Mouse (Mus musculus) lung, adult 18-20 months (tissue): ENCODE results near the gene Sema5b.
A peak's percentile ranks its signal among the peaks of the same experiment; 100 is the strongest.
"Not testable (repeated sequence)": the region's sequence is repeated elsewhere in the genome, so short reads cannot be mapped to it uniquely, and the experiment has no call there.

Source experiments
- DNase-seq, 2 experiments: peaks; one replicate each; pipeline ENCODE4 v3.0.0; 2022; ENCODE audit warnings: mixed read lengths in 2 of 2

Gene Sema5b

GRCm38 (mm10) chr16:35555596-35556482 is 14.9 kb downstream of the Sema5b start:
- no peak for DNase-seq

GRCm38 (mm10) chr16:35557038-35557437 is 16.1 kb downstream of the Sema5b start:
- DNase-seq = no peak

GRCm38 (mm10) chr16:35561541-35561940 is 20.6 kb downstream of the Sema5b start:
- DNase-seq = no peak

GRCm38 (mm10) chr16:35564246-35564905 is 23.4 kb downstream of the Sema5b start:
- no peak for DNase-seq

- DNase-seq = not testable (repeated sequence)
Measured at GRCm38 (mm10) chr16:35565601-35566000, 24.7 kb downstream of the Sema5b start.

- DNase-seq = no peak
Measured at GRCm38 (mm10) chr16:35568225-35568880, 27.4 kb downstream of the Sema5b start.

- no peak for DNase-seq
Measured at GRCm38 (mm10) chr16:35569347-35569746, 28.4 kb downstream of the Sema5b start.

- DNase-seq = peak; percentile 12 to 29
Measured at GRCm38 (mm10) chr16:35569758-35570157, 28.8 kb downstream of the Sema5b start.

GRCm38 (mm10) chr16:35570627-35571026 is 29.7 kb downstream of the Sema5b start:
- no peak for DNase-seq

- no peak for DNase-seq
Measured at GRCm38 (mm10) chr16:35573586-35573985, 32.6 kb downstream of the Sema5b start.

- no peak for DNase-seq
Measured at GRCm38 (mm10) chr16:35577181-35577941, 36.4 kb downstream of the Sema5b start.

- no peak for DNase-seq
Measured at GRCm38 (mm10) chr16:35581299-35581698, 40.4 kb downstream of the Sema5b start.

GRCm38 (mm10) chr16:35583551-35584080 is 42.7 kb downstream of the Sema5b start:
- no peak for DNase-seq

- no peak for DNase-seq
Measured at GRCm38 (mm10) chr16:35585126-35585694, 44.3 kb downstream of the Sema5b start.

- no peak for DNase-seq
Measured at GRCm38 (mm10) chr16:35587046-35587779, 46.3 kb downstream of the Sema5b start.

GRCm38 (mm10) chr16:35587866-35588465 is 47.0 kb downstream of the Sema5b start:
- DNase-seq = no peak

- no peak for DNase-seq
Measured at GRCm38 (mm10) chr16:35588731-35589151, 47.8 kb downstream of the Sema5b start.

- no peak for DNase-seq
Measured at GRCm38 (mm10) chr16:35591756-35592155, 50.8 kb downstream of the Sema5b start.

GRCm38 (mm10) chr16:35592274-35593065 is 51.5 kb downstream of the Sema5b start:
- DNase-seq = peak; percentile 24 to 37

GRCm38 (mm10) chr16:35593474-35593873 is 52.5 kb downstream of the Sema5b start:
- DNase-seq = no peak
